Mouse (Mus musculus) myocyte (in vitro differentiated cells): ENCODE measurements around the gene Miga2.

ENCODE experiments used
- CEBPB ChIP-seq: IDR thresholded peaks from 2 replicates; pipeline ENCODE4 v1.6.1; 2011; ENCODE audit warnings: mild to moderate bottlenecking, moderate library complexity; ENCODE audit not compliant: poor library complexity, insufficient read depth, severe bottlenecking
- MAX ChIP-seq: IDR thresholded peaks from one replicate; pipeline ENCODE4 v1.6.1; 2011; ENCODE audit warnings: low read depth, mild to moderate bottlenecking, control low read depth
- MYOG ChIP-seq, 3 experiments: IDR thresholded peaks; one replicate each; pipeline ENCODE4 v1.6.1; 2011; ENCODE audit warnings: control low read depth in 2 of 3, low read depth in 2 of 3, mild to moderate bottlenecking in 2 of 3; ENCODE audit not compliant: insufficient read length in 2 of 3, control insufficient read depth in 1 of 3, insufficient read depth in 1 of 3
- POLR2A ChIP-seq: IDR thresholded peaks from one replicate; pipeline ENCODE4 v1.6.1; 2011; ENCODE audit warnings: low read depth, mild to moderate bottlenecking, control low read depth, moderate library complexity; ENCODE audit not compliant: insufficient read length
- POLR2AphosphoS2 ChIP-seq: IDR thresholded peaks from one replicate; pipeline ENCODE4 v1.6.1; 2011; ENCODE audit warnings: low read depth, control low read depth; ENCODE audit not compliant: insufficient read length
- SRF ChIP-seq: IDR thresholded peaks from one replicate; pipeline ENCODE4 v1.6.1; 2011; ENCODE audit warnings: low read depth; ENCODE audit not compliant: control insufficient read depth, insufficient read length
- TCF12 ChIP-seq: IDR thresholded peaks from one replicate; pipeline ENCODE4 v1.6.1; 2011; ENCODE audit warnings: mild to moderate bottlenecking, control low read depth; ENCODE audit not compliant: poor library complexity, insufficient read depth, severe bottlenecking

DNA sequence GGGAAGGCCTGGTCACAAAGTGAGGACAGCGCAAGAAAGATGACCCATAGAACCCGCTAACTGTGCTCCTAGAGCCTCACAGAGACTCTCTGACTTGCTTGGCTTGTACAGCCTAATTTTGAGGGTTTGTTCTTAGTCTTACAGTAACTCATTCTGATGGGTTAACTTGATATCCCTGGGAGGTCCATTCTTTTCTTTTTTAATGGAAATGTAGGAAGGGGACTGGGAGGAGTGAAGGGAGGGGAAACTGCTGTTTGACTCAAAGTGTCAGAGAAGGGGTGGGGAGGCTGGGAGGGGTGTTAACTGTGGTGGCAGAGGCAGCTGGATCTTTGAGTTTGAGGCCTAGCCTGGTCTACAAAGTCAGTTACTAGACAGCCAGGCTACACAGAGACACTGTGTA lies 28.7 kb upstream of the Miga2 start:
- TF ChIP-seq TCF12 (no peak), MYOG (IDR thresholded peaks at IDR 0.05; ENCODE audit: control insufficient read depth in 1 of 3, insufficient read depth in 1 of 3, insufficient read length in 2 of 3, low read depth in 2 of 3) (no peak), POLR2A (no peak), POLR2AphosphoS2 (no peak), MAX (no peak), SRF (no peak), CEBPB (no peak)
